Mouse (Mus musculus) neural tube, embryonic 12.5 days (tissue): ENCODE measurements around the gene Snrnp200. TPM values are rescaled to one million over a fixed set of nuclear protein-coding genes. Genes with fewer than 3 reads are reported as not detected.

ENCODE experiments used
- polyA plus RNA-seq: library from polyadenylated mRNA; unstranded; fragments of >200 nt; fragmentation: Nextera tagmentation; extraction: Ambion mirVana; gene quantifications from 2 replicates; pipeline ENCODE4 v1.2.1, GENCODE M21; 2016

Gene Snrnp200
- polyA plus RNA-seq, 1 experiment from 2014 or later = 76.8 TPM

Other genes starting within 250 kb of the Snrnp200 start
- 13.2 TPM in 2 replicates for gene Ap4e1, start 199.7 kb upstream of the Snrnp200 start, polyA plus RNA-seq
- 24.0 and 25.3 TPM in 2 replicates for gene Blvra, start 137.7 kb upstream of the Snrnp200 start, polyA plus RNA-seq
- gene Ncaph, start 74.4 kb upstream of the Snrnp200 start, polyA plus RNA-seq = 58.5 and 59.6 TPM in 2 replicates
- gene Itpripl1, start 64.9 kb upstream of the Snrnp200 start, polyA plus RNA-seq = 14.5 and 15.3 TPM in 2 replicates
- 2.6 and 2.8 TPM in 2 replicates for gene 1810024B03Rik, start 106 bp upstream of the Snrnp200 start, polyA plus RNA-seq
- 64.1 and 64.5 TPM in 2 replicates for gene Ciao1, start 39.4 kb downstream of the Snrnp200 start, polyA plus RNA-seq
- gene Tmem127, start 39.5 kb downstream of the Snrnp200 start, polyA plus RNA-seq = 37.5 and 41.7 TPM in 2 replicates
- 88.4 and 88.7 TPM in 2 replicates for gene Stard7, start 61.8 kb downstream of the Snrnp200 start, polyA plus RNA-seq
- gene Dusp2, start 127.8 kb downstream of the Snrnp200 start, polyA plus RNA-seq = 9.7 TPM in 2 replicates
- not detected in 2 replicates for gene Astl, start 130.3 kb downstream of the Snrnp200 start, polyA plus RNA-seq
- gene Adra2b, start 154.8 kb downstream of the Snrnp200 start, polyA plus RNA-seq = 1.3 TPM in 2 replicates
- 0.14 TPM in 2 replicates for gene Gpat2, start 216.8 kb downstream of the Snrnp200 start, polyA plus RNA-seq
- gene Fahd2a, start 236.2 kb downstream of the Snrnp200 start, polyA plus RNA-seq = 26.3 and 29.2 TPM in 2 replicates